Mouse (Mus musculus): ENCODE results near the gene Olfr368.

The Olfr368 gene

GRCm38 (mm10) chr2:37326215-37326614 lies at the start of gene Olfr368:
Gene Olfr368, plus strand, starts transcription at chr2:37326515.
- no peak for DNase-seq

GRCm38 (mm10) chr2:37333321-37333720 lies 7.0 kb downstream of the Olfr368 start:
- no peak for DNase-seq

GRCm38 (mm10) chr2:37338497-37339187 lies 12.3 kb downstream of the Olfr368 start:
- DNase-seq: peak; percentile 50

- DNase-seq: no peak
Observed at GRCm38 (mm10) chr2:37351671-37352070, 25.4 kb downstream of the Olfr368 start.

- DNase-seq: no peak
Observed at GRCm38 (mm10) chr2:37355571-37355970, 29.3 kb downstream of the Olfr368 start.

GRCm38 (mm10) chr2:37358633-37359540 lies 32.6 kb downstream of the Olfr368 start, which contains the start of gene Pdcl:
Gene Pdcl, minus strand, starts transcription at chr2:37359332.
- DNase-seq: peak; percentile 97

- DNase-seq: peak; percentile 18
Observed at GRCm38 (mm10) chr2:37359908-37360307, 33.6 kb downstream of the Olfr368 start.

GRCm38 (mm10) chr2:37370651-37371050 lies 44.3 kb downstream of the Olfr368 start:
- DNase-seq: no peak

- DNase-seq: no peak
Observed at GRCm38 (mm10) chr2:37376018-37376417, 49.7 kb downstream of the Olfr368 start.

GRCm38 (mm10) chr2:37380189-37380588 lies 53.9 kb downstream of the Olfr368 start:
- peak; percentile 76 for DNase-seq

Data from thymus, postnatal 4 days (tissue).